Mouse (Mus musculus): ENCODE results near the gene Aspscr1. TPM values are rescaled to one million over a fixed set of nuclear protein-coding genes. Genes with fewer than 3 reads are reported as not detected.
A peak's percentile ranks its signal among the peaks of the same experiment; 100 is the strongest.
"Not testable (repeated sequence)": the region's sequence is repeated elsewhere in the genome, so short reads cannot be mapped to it uniquely, and the experiment has no call there.

Gene Aspscr1
- polyA plus RNA-seq, 1 experiment from 2014 or later = 97.1 TPM

GRCm38 (mm10) chr11:120728530-120729240, 55.9 kb downstream of the Aspscr1 start:
- no peak overlapping the region for H3K9ac ChIP-seq (ENCODE audit: low read depth, low read length)
- 65% methylated on average over 11 of the region's 11 CpGs for WGBS
- peak overlapping the region; percentile 21; the same call in 1 of the 2 replicates for H3K4me3 ChIP-seq (ENCODE audit: low read depth, low read length)

GRCm38 (mm10) chr11:120729432-120730050, 56.8 kb downstream of the Aspscr1 start:
- not testable (repeated sequence) for H3K27me3 ChIP-seq (replicated peaks; ENCODE audit: control insufficient read depth, insufficient read depth, low read length); H3K9me3 ChIP-seq (ENCODE audit: control insufficient read depth, low read length); H3K36me3 ChIP-seq (ENCODE audit: control insufficient read depth, insufficient read depth, low read length); H3K9ac ChIP-seq (ENCODE audit: low read depth, low read length); H3K27ac ChIP-seq (ENCODE audit: low read depth, low read length); H3K4me1 ChIP-seq (replicated peaks; ENCODE audit: control insufficient read depth, insufficient read depth, low read length); DNase-seq (ENCODE audit: low spot score)
- Histone ChIP-seq H3K4me3 (ENCODE audit: low read depth, low read length) (peak overlapping the region; percentile 21; the same call in 1 of the 2 replicates), H3K4me2 (peak overlapping the region; percentile 53)
- WGBS = 2% methylated on average over 18 of the region's 21 CpGs
- peak; percentile 57 for ATAC-seq (replicated peaks; ENCODE audit: low FRiP score)

More at GRCm38 (mm10) chr11:120728530-120729240, 55.9 kb downstream of the Aspscr1 start:
- peaks cover 7% of the 10 kb centered on the region for H3K27me3 ChIP-seq (replicated peaks; ENCODE audit: control insufficient read depth, insufficient read depth, low read length)
- DNase-seq (ENCODE audit: low spot score) = no peak
- no peaks in the 10 kb centered on the region for H3K9me3 ChIP-seq (ENCODE audit: control insufficient read depth, low read length)
- H3K36me3 ChIP-seq (ENCODE audit: control insufficient read depth, insufficient read depth, low read length) = no peaks in the 10 kb centered on the region
- H3K27ac ChIP-seq (ENCODE audit: low read depth, low read length) = no peak overlapping the region
- H3K4me1 ChIP-seq (replicated peaks; ENCODE audit: control insufficient read depth, insufficient read depth, low read length) = peaks cover 7% of the 10 kb centered on the region; the same call in 1 of the 2 replicates
- ATAC-seq (replicated peaks; ENCODE audit: low FRiP score) = no peak
- peak overlapping the region; percentile 53; the same call in 1 of the 2 replicates for H3K4me2 ChIP-seq

DNA sequence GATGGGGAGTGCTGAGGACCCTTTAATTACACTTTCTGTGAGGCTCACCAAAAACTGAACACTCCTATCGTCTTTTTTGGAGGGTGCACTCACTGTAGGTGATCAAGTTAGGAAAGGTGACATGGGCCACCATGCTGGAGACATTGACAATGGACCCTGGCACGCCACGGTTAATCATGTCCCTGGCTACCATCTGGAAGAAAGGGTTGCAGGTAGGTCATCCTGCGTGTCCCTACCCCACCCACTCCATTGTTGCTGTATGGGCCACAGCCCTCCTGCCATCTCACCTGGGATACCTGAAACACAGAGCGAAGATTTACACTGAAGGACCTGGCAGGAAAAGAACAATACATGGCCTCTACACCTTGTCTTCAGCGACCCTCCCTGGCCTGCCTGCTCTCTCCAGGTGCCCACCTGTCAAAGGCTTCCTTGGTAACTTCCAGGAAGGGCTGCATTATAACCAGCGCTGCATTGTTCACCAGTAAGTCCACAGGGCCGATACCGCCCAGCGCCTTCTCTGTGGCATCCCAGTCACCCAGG, 57.6 kb downstream of the Aspscr1 start:
- Histone ChIP-seq H3K4me1 (replicated peaks; ENCODE audit: control insufficient read depth, insufficient read depth, low read length) (peaks cover 7% of the 10 kb centered on the region; the same call in 1 of the 2 replicates), H3K4me3 (ENCODE audit: low read depth, low read length) (no peak overlapping the region), H3K27ac (ENCODE audit: low read depth, low read length) (no peak overlapping the region), H3K9me3 (ENCODE audit: control insufficient read depth, low read length) (no peaks in the 10 kb centered on the region), H3K9ac (ENCODE audit: low read depth, low read length) (no peak overlapping the region), H3K4me2 (no peak overlapping the region), H3K27me3 (replicated peaks; ENCODE audit: control insufficient read depth, insufficient read depth, low read length) (peaks cover 10% of the 10 kb centered on the region), H3K36me3 (ENCODE audit: control insufficient read depth, insufficient read depth, low read length) (no peaks in the 10 kb centered on the region)
- DNase-seq (ENCODE audit: low spot score) = no peak
- WGBS = 84% methylated on average over 10 of the region's 10 CpGs
- no peak for ATAC-seq (replicated peaks; ENCODE audit: low FRiP score)

GRCm38 (mm10) chr11:120731395-120731794, 58.6 kb downstream of the Aspscr1 start:
- Histone ChIP-seq H3K4me2 (no peak overlapping the region), H3K4me3 (ENCODE audit: low read depth, low read length) (no peak overlapping the region), H3K9ac (ENCODE audit: low read depth, low read length) (no peak overlapping the region), H3K27ac (ENCODE audit: low read depth, low read length) (no peak overlapping the region), H3K36me3 (ENCODE audit: control insufficient read depth, insufficient read depth, low read length) (no peaks in the 10 kb centered on the region), H3K9me3 (ENCODE audit: control insufficient read depth, low read length) (no peaks in the 10 kb centered on the region), H3K27me3 (replicated peaks; ENCODE audit: control insufficient read depth, insufficient read depth, low read length) (peaks cover 10% of the 10 kb centered on the region), H3K4me1 (replicated peaks; ENCODE audit: control insufficient read depth, insufficient read depth, low read length) (peaks cover 7% of the 10 kb centered on the region; the same call in 1 of the 2 replicates)
- ATAC-seq (replicated peaks; ENCODE audit: low FRiP score) (no peak), DNase-seq (ENCODE audit: low spot score) (no peak)
- WGBS = 83% methylated on average over 1 of the region's 1 CpGs

GRCm38 (mm10) chr11:120731858-120732680, 59.3 kb downstream of the Aspscr1 start, which contains the start of gene Cbr2:
Gene Cbr2 (minus strand): TSS chr11:120732114.
- 69% methylated on average over 12 of the region's 12 CpGs for WGBS
- Histone ChIP-seq H3K9ac (ENCODE audit: low read depth, low read length) (no peak within 1 kb of the TSS), H3K27me3 (replicated peaks; ENCODE audit: control insufficient read depth, insufficient read depth, low read length) (peaks cover 10% of the 10 kb centered on the region), H3K4me3 (ENCODE audit: low read depth, low read length) (no peak within 1 kb of the TSS), H3K4me2 (no peak within 1 kb of the TSS), H3K4me1 (replicated peaks; ENCODE audit: control insufficient read depth, insufficient read depth, low read length) (peaks cover 7% of the 10 kb centered on the region; the same call in 1 of the 2 replicates), H3K27ac (ENCODE audit: low read depth, low read length) (no peak within 1 kb of the TSS), H3K9me3 (ENCODE audit: control insufficient read depth, low read length) (no peaks in the 10 kb centered on the region), H3K36me3 (ENCODE audit: control insufficient read depth, insufficient read depth, low read length) (no peaks in the 10 kb centered on the region)
- ATAC-seq (replicated peaks; ENCODE audit: low FRiP score) (no peak), DNase-seq (ENCODE audit: low spot score) (no peak)

DNA sequence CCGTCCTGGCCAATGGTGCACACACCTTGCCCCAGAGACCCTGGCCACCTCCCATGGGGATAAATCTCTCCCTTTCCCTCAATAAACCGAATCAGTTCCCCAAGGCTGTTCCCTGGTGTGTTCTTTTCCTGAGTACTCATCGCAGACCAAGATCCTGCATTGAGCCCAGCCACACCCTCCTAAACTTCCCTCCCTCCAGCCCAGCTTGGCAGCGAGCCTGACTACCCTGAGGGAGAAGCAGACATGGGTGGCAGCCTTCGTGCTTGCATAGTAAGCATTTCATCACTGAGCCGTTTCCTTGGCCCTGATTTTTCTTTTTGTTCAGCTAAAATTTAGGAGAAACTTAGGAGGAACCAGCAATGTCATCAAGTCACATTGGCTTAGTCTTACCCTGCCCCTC, 60.7 kb downstream of the Aspscr1 start:
- Histone ChIP-seq H3K9me3 (ENCODE audit: control insufficient read depth, low read length) (no peaks in the 10 kb centered on the region), H3K4me1 (replicated peaks; ENCODE audit: control insufficient read depth, insufficient read depth, low read length) (peaks cover 7% of the 10 kb centered on the region; the same call in 1 of the 2 replicates), H3K27ac (ENCODE audit: low read depth, low read length) (no peak overlapping the region), H3K9ac (ENCODE audit: low read depth, low read length) (no peak overlapping the region), H3K4me2 (no peak overlapping the region), H3K36me3 (ENCODE audit: control insufficient read depth, insufficient read depth, low read length) (no peaks in the 10 kb centered on the region), H3K4me3 (ENCODE audit: low read depth, low read length) (no peak overlapping the region), H3K27me3 (replicated peaks; ENCODE audit: control insufficient read depth, insufficient read depth, low read length) (peaks cover 10% of the 10 kb centered on the region)
- 63% methylated on average over 6 of the region's 6 CpGs for WGBS
- ATAC-seq (replicated peaks; ENCODE audit: low FRiP score) (no peak), DNase-seq (ENCODE audit: low spot score) (no peak)

- Histone ChIP-seq H3K27me3 (replicated peaks; ENCODE audit: control insufficient read depth, insufficient read depth, low read length) (peaks cover 4% of the 10 kb centered on the region; the same call in 1 of the 2 replicates), H3K36me3 (ENCODE audit: control insufficient read depth, insufficient read depth, low read length) (no peaks in the 10 kb centered on the region), H3K4me2 (no peak overlapping the region), H3K27ac (ENCODE audit: low read depth, low read length) (no peak overlapping the region), H3K4me3 (ENCODE audit: low read depth, low read length) (no peak overlapping the region), H3K9me3 (ENCODE audit: control insufficient read depth, low read length) (no peaks in the 10 kb centered on the region), H3K4me1 (replicated peaks; ENCODE audit: control insufficient read depth, insufficient read depth, low read length) (no peaks in the 10 kb centered on the region), H3K9ac (ENCODE audit: low read depth, low read length) (no peak overlapping the region)
- WGBS = 65% methylated on average over 6 of the region's 6 CpGs
- DNase-seq (ENCODE audit: low spot score) = no peak
- ATAC-seq (replicated peaks; ENCODE audit: low FRiP score) = no peak
Observed at GRCm38 (mm10) chr11:120736424-120736823, 63.7 kb downstream of the Aspscr1 start.

DNA sequence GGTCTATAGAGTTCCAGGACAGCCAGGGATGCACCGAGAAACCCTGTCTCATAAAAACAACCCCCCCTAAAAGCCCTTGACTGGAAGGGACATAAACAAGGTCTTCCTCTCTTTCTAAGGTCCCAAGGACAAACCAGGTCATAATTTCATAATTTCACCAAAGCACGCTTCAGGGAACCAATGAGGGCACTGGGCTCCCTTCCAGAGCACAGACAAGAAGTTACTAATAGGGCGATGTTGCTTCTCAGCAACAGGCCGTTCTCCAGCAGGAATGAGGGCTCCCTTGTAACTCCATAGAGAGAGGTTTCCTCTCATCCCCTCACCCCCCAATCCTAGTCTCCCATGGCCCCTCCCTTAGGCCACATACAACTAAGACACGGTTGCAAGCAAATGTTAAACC, 68.2 kb downstream of the Aspscr1 start:
- WGBS = 83% methylated on average over 5 of the region's 5 CpGs
- Histone ChIP-seq H3K9me3 (ENCODE audit: control insufficient read depth, low read length) (no peaks in the 10 kb centered on the region), H3K27me3 (replicated peaks; ENCODE audit: control insufficient read depth, insufficient read depth, low read length) (peaks cover 2% of the 10 kb centered on the region; the same call in 1 of the 2 replicates), H3K4me1 (replicated peaks; ENCODE audit: control insufficient read depth, insufficient read depth, low read length) (no peaks in the 10 kb centered on the region), H3K4me3 (ENCODE audit: low read depth, low read length) (no peak overlapping the region), H3K4me2 (no peak overlapping the region), H3K36me3 (ENCODE audit: control insufficient read depth, insufficient read depth, low read length) (no peaks in the 10 kb centered on the region), H3K9ac (ENCODE audit: low read depth, low read length) (no peak overlapping the region), H3K27ac (ENCODE audit: low read depth, low read length) (no peak overlapping the region)
- no peak for ATAC-seq (replicated peaks; ENCODE audit: low FRiP score)
- no peak for DNase-seq (ENCODE audit: low spot score)

Measured in liver, embryonic 11.5 days (tissue).